Mouse (Mus musculus) cerebellum, adult 11 months (tissue): ENCODE measurements around the gene Fcrlb.
A peak's percentile ranks its signal among the peaks of the same experiment; 100 is the strongest.

Source experiments
- DNase-seq: peaks from one replicate; pipeline ENCODE4 v3.0.0; 2022

Gene Fcrlb

DNA sequence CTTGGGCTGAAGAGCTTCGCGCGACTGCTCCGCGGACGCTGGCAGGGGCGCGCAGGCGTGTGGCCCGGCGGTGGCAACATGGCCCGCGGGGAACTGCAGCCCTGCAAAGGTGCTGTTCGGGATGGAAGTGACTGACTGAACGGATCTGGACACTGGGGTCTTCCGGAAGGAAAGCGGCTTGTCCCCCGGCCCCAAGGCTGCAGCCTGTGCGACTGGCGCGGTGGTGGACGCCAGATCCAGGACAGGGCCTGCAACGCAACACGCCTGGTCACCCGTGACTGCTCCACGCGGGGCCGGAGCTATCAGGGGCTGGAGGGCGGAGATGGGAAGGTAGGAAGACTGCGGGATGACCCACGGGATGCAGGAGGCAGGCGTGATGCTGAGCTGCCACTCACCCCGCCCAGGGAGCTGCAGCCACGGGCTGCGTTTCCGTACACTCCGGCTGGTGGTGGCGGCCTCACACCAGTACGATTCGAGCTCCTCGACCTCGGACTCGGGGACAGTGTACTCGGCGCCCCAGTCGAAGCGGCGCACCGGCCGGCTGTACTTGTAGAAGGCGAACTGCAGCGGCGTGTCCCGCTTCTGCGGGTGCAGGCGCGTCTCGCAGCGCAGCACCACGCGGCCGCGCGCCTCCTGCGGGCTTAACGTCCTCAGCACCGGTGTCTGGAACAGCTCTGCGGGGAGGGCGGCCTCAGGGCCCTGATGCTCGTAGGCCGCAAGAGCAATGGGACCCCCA, 5.1 kb downstream of the Fcrlb start:
- peak; percentile 51 for DNase-seq

GRCm38 (mm10) chr1:170907111-170907455, 5.7 kb downstream of the Fcrlb start:
- no peak for DNase-seq

DNA sequence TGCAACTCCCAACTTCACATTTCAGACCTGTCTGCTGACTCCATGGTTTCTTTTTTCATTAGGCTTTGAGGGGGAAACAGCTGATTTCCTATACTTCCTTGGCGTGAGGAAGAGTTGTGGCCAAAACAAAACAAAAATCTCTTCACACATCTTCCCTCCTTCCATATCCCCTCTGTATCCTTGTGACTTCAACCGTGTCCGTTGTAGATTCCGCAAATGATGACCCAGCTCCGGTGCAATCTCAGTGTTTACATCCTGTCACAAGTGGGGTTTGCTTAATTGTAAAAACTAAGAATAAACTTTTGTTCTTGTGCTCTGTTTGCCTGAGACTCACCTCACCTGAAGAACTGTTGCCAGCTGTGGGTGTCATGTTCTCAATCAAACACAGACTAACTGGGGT, 9.3 kb downstream of the Fcrlb start:
- DNase-seq, result no peak

GRCm38 (mm10) chr1:170901536-170902238, 11.1 kb downstream of the Fcrlb start:
- DNase-seq, result peak; percentile 73

DNA sequence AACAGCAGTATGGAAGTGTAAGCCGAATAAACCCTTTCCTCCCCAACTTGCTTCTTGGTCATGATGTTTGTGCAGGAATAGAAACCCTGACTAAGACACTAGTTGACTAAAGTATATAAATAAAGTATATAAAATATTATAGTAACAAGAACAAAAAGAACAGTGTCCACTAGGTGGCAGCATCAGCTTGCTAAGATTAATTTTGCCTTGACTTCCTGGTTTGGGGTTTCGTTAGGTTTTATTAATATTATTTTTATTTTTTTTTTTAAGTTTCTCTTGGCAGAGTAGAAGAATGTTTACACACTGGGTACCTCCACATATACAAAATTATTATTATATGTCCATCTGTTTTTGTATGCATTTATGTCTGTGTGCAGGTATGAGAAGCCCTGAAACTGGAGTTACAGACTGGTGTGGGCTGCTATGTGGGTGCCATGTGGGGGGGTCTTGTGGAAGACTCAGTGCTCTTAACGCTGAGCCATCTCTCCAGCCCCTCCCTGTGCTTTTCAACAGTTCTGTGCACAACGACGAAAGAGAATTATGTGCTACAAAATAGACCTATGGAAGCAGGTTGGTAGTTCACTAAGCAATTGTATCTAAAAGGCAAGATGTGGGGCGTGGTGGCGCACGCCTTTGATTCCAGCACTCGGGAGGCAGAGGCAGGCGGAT, 11.8 kb downstream of the Fcrlb start:
- peak; percentile 21 for DNase-seq

- no peak for DNase-seq
Observed at GRCm38 (mm10) chr1:170898413-170899075, 14.2 kb downstream of the Fcrlb start.

- no peak for DNase-seq
Observed at GRCm38 (mm10) chr1:170896651-170897281, 16.0 kb downstream of the Fcrlb start.

DNA sequence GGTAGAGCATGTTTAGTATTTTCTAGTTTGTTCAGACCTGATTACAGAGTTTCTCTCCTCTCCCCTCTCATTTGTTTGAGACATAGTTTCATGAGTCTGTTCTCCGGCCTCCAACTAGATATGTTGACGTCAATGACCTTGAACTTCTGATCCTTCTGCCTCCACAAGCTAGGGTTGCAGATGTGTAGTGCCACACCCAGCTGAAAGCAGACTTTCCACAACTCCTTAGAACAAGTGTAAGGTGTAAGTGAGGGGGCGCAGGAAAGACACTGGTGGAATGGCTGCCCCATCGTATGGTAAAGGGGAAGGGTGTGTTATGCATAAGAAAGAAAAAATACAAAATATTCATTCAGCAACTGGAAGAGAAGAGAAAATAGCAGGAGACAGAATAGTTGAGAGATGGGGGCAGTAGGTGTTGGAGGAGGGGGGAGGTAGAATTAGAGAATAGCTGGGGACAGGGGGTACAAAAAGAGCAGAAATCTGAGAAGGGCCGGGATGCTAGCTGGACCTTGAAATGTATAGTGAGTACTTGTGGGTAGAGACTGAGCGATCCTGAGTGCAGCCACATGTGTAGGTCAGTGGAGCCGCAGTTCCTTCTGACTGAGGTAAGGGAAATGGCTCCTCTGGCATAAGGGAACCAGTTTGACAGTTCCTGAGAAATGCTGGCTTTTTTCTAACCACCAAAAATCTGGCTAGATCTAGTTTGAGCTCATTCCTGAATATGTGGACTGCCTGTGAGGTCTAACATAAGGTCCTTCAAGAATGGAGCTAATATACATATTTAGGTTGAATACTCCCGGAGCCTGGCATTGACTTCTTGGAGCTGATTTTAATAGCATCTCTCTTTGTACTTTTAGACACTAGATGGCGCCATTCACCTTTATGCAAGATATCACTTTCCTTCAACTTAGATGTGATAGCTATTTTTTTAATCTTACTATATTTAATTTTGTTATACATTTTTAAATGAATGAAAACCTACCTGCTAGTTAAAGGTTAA, 17.8 kb downstream of the Fcrlb start:
- DNase-seq, result no peak

GRCm38 (mm10) chr1:170892279-170892678, 20.5 kb downstream of the Fcrlb start:
- DNase-seq, result no peak

GRCm38 (mm10) chr1:170891646-170892045, 21.1 kb downstream of the Fcrlb start:
- DNase-seq, result no peak

GRCm38 (mm10) chr1:170889310-170889709, 23.4 kb downstream of the Fcrlb start:
- DNase-seq, result no peak

DNA sequence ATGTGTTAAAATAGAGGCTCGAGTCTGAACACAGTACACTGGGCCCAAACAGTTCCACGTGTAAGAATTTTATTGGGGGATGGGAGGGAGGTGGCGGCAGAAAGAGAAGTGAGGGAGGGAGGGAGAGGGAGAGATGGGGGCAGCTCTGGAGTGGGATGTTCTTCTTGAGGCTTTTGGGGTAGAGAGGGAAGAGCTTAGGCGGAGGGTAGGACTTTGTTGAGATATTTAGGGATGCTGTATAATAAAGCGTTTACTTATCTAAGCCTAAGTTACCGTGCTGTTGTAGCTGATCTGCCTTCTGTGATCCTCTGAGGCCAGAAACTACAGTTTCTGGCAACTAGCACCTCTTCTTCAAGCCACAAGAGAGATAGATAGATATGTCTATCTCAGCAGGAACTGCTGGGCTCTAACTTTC, 26.7 kb downstream of the Fcrlb start:
- no peak for DNase-seq

DNA sequence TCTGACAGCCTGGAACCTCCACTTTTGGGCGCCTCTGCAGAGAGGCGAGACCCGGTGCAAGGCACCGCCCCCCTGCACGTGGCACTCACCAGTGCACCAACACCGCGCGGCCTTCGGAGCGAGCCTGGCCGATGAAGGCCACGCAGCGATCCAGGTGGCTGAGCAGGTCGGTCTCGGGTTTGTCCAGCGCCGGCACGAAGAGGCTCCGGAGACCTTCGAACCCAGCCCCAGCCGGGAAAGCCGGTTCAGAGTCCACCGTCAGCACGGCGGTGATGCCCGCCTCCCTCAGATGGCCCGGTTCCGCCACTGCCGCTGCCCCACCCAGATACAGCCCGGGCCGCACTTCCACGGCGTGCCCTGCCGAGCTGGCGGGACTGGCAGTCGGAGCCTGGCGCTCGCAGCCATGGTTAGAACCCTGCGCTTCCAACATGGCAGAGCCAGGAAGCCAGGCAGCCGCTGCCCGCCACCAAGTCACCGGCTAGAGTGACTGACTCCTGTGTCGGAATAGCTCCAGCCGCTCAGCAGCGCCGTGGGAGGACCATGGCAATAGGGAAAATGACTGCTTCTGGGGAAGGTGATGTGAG, 27.7 kb downstream of the Fcrlb start, which contains the start of the genes Gm26620 and Dusp12:
Gm26620 (plus strand) TSS at position 88 of the 584 bp plus-strand sequence.
Dusp12 (minus strand) TSS at position 563 of the 584 bp plus-strand sequence.
- peak; percentile 81 for DNase-seq

DNA sequence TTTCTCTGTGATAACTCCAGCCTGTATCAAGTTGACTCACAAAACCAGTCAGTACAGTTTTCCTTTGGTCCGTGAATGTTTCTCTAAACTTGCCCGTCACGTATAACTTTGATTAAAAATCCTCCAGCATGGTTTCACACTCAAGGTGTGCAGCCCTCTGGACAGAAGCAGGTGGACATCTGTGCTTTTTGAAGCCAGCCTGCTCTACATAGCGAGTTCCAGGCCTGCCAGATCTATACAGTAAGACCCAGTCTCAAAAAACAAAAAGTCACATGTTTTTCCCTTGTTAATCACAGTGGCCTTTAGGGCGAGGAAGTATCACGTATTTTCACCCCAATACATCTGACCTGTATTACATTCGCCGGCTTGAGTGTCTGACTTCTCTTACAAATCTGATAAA, 28.4 kb downstream of the Fcrlb start:
- no peak for DNase-seq

- DNase-seq, result no peak
Observed at GRCm38 (mm10) chr1:170882915-170883485, 29.7 kb downstream of the Fcrlb start.

DNA sequence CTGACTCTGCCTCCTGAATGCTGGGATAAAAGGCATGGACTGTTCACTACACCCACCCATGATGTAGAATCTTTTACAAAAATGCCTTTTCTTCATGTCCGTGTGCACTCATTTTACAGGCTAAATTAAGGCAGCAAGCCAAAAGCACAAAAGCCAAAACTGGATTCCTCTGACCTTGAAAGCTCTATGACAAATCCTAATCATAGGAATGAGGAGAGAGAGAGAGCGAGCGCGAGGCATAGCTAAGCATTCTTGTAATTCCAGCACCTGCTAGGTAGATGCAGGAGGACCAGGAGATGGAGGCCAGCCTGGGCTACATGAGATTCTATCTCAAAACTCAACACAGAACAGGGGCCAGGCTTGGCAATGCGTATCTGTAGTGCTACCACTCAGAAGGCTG, 35.8 kb downstream of the Fcrlb start:
- no peak for DNase-seq

DNA sequence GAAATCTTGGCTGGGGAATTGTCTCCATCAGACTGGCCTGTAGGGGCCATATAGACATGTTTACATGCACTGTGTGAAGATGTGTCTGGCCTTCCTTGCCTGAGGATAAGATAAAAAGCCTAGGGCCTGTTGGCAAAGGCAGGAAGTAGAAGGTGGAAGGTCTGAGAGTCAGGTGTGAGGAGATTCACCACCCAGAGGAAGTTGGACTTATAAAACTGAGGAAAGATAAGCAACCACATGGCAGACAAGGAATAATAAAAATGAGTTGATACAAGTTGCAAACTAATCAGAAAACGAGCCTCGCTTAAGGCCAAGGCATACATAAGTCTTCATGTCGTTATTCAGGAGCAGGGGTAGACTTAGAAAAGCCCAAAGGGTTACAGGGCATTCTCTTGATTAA, 37.1 kb downstream of the Fcrlb start:
- DNase-seq, result no peak

DNA sequence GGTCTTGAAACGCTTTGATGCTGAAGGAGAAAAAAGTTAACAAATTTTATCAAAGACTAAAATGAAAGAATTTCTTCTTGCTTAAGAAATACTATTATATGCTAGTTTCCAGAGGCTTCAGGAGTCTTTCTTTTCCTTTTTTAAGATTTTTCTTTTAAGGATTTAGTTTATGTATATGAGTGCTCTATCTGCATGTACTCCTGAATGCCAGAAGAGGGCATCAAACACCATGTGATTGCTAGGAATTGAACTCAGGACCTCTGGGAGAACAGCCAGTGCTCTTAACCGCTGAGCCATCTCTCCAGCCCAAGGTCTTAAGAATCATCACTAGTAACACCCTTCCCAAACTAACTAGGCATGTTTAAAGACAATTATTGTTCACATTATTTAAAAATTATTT, 40.8 kb downstream of the Fcrlb start:
- DNase-seq, result no peak

DNA sequence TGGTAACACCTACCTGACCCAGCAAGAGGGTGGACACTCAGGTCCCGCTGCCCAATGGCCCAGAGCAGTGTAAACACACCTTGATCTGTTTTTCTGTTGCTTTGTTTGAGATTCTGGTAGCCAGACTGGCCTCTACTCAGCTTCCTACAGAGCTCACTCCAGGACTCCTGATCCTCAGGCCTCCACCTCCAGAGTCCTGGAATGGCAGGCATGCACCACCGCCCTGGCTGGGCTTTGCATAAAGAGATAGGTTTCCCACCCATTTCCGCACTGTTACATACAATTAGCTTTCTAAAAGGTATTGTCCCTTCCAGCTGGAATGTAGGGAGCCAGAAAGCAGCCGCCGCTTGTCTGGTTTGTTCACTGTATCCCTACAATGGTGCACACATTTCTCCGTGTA, 41.3 kb downstream of the Fcrlb start:
- DNase-seq, result no peak

DNA sequence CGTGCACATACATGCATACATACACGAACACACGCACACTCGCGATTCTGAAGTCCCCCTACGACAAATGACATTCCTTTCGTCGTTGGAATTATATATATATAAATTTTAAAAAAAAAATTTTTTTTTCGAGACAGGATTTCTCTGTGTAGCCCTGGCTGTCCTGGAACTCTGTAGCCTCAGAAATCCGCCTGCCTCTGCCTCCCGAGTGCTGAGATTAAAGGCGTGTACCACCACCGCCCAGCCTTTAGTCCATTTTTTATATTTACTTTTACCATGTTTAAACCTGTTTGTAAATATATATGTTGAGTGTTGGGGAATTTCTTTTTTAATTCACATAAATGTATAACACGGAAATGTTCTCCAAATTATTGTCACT, 43.8 kb downstream of the Fcrlb start:
- no peak for DNase-seq
